ENCODE assay signal across 11 mouse cellular contexts in genomic region chrX:58256043-58256442, GRCm38 (mm10).
DNase-seq lines count a peak whose midpoint lies in the region; ATAC-seq and TF ChIP-seq lines count a peak whose summit lies in the region.
"Had no signal": no experiment of that assay in that cellular context is flagged by ENCODE, and none has a peak within 500 bp of the region (broad histone marks: within the 10 kb centered on the region; RNA-seq: fewer than 3 reads in every experiment).

No protein-coding gene starts in this region.

- no peak for TF ChIP-seq CTCF in kidney, postnatal 0 days (IDR thresholded peaks at IDR 0.05; ENCODE audit: low read depth)
- no peak for TF ChIP-seq CTCF in brain, embryonic 14.5 days (IDR thresholded peaks at IDR 0.05; ENCODE audit: borderline replicate concordance, extremely low read depth, insufficient read depth, insufficient read length)

- DNase-seq in kidney, postnatal 0 days (ENCODE audit: low spot score), result peak; percentile 14
- no peak for DNase-seq in kidney, postnatal 14 days
- DNase-seq in brain, embryonic 14.5 days (ENCODE audit: low read depth), result peak; percentile 74
- DNase-seq in forebrain, embryonic 10.5 days (ENCODE audit: extremely low spot score, low spot score), result peak; percentile 13
- peak; percentile 1 to 2 for DNase-seq in layer of hippocampus, postnatal 36 days
- DNase-seq in MN1 (ENCODE audit: low spot score), result no peak
- DNase-seq in spleen, postnatal 4 days (ENCODE audit: low spot score in 2 of 2), result no peak
- DNase-seq: adrenal gland, adult 8-10 months; cerebellum, postnatal 36 days had no signal

- H3K9me3 ChIP-seq in kidney, postnatal 0 days (replicated peaks; ENCODE audit: low read length), result no peaks in the 10 kb centered on the region
- H3K9me3 ChIP-seq in forebrain, embryonic 10.5 days, result no peaks in the 10 kb centered on the region

- no peaks in the 10 kb centered on the region for H3K27me3 ChIP-seq in kidney, postnatal 0 days (ENCODE audit: insufficient read depth, low read length)
- peaks cover 14% of the 10 kb centered on the region; the same call in 1 of the 2 replicates for H3K27me3 ChIP-seq in forebrain, embryonic 10.5 days (ENCODE audit: poor library complexity, severe bottlenecking)
- H3K27me3 ChIP-seq: CH12.LX had no signal

- H3K27ac ChIP-seq in kidney, postnatal 0 days, result no peak overlapping the region
- H3K27ac ChIP-seq in forebrain, embryonic 10.5 days, result no peak overlapping the region

- no peak for TF ChIP-seq POLR2A in brain, embryonic 14.5 days (IDR thresholded peaks at IDR 0.05; ENCODE audit: borderline replicate concordance, extremely low read depth, insufficient read depth, insufficient read length, poor library complexity, severe bottlenecking)

- H3K9ac ChIP-seq in kidney, postnatal 0 days (ENCODE audit: low read depth, low read length), result no peak overlapping the region

- H3K4me1 ChIP-seq in kidney, postnatal 0 days (replicated peaks; ENCODE audit: insufficient read depth, low read length), result no peaks in the 10 kb centered on the region
- H3K4me1 ChIP-seq in forebrain, embryonic 10.5 days, result 0 out of 2 replicates have a peak, but pooled peaks cover 3% of the 10 kb centered on the region

- no peak overlapping the region for H3K4me3 ChIP-seq in kidney, postnatal 0 days (replicated peaks; ENCODE audit: low read depth, low read length)
- no peak overlapping the region for H3K4me3 ChIP-seq in forebrain, embryonic 10.5 days
- H3K4me3 ChIP-seq: myocyte had no signal

- H3K4me2 ChIP-seq in kidney, postnatal 0 days (ENCODE audit: low read length), result no peak overlapping the region; the same call in 1 of the 2 replicates

- no peaks in the 10 kb centered on the region for H3K36me3 ChIP-seq in kidney, postnatal 0 days (ENCODE audit: insufficient read depth, low read length)
- H3K36me3 ChIP-seq in forebrain, embryonic 10.5 days (replicated peaks), result no peaks in the 10 kb centered on the region

- no peak for ATAC-seq in kidney, postnatal 0 days (replicated peaks; ENCODE audit: low FRiP score, low read depth)

- WGBS in kidney, postnatal 0 days, result 36% methylated on average over 8 of the region's 8 CpGs
- 44% methylated on average over 8 of the region's 8 CpGs for WGBS in forebrain, embryonic 10.5 days

Comparison
In these comparisons a context has a peak if more than half of its experiments do, and no peak if none do; other contexts are left out.
1. DNase-seq: peak in kidney, postnatal 0 days (single experiment), brain, embryonic 14.5 days (single experiment), forebrain, embryonic 10.5 days (single experiment) and layer of hippocampus, postnatal 36 days (2 of 2); none in kidney, postnatal 14 days (single experiment), MN1 (single experiment) and spleen, postnatal 4 days (0 of 2).